Mouse (Mus musculus) kidney, embryonic 14.5 days (tissue): Measurements from ENCODE around the gene Lilrb4a. TPM values are rescaled to one million over a fixed set of nuclear protein-coding genes. Genes with fewer than 3 reads are reported as not detected.
"Not testable (repeated sequence)": the region's sequence is repeated elsewhere in the genome, so short reads cannot be mapped to it uniquely, and the experiment has no call there.

Experiments used
- ATAC-seq: fragments of 200-750 bp; cut with Nextera tagmentation; 2 replicates; pipeline ENCODE4 v1.8.0; 2017; ENCODE audit warnings: moderate number of reproducible peaks, mild to moderate bottlenecking, moderate TSS enrichment, moderate library complexity; ENCODE audit not compliant: low FRiP score, low TSS enrichment
- H3K27ac ChIP-seq: fragments of 300-500 bp; sonication (generic); 2 replicates; pipeline ENCODE4 v1.5.1; 2014; ENCODE audit warnings: low read depth, mild to moderate bottlenecking, low read length, moderate library complexity, mixed read lengths
- H3K27me3 ChIP-seq: fragments of 300-500 bp; sonication (generic); 2 replicates; pipeline ENCODE4 v1.6.1; 2014; ENCODE audit warnings: mild to moderate bottlenecking, low read length; ENCODE audit not compliant: control insufficient read depth, insufficient read depth
- H3K36me3 ChIP-seq: fragments of 300-500 bp; sonication (generic); 2 replicates; pipeline ENCODE4 v1.6.1; 2014; ENCODE audit warnings: low read length, mixed read lengths; ENCODE audit not compliant: control insufficient read depth, insufficient read depth
- H3K4me1 ChIP-seq: fragments of 300-500 bp; sonication (generic); 2 replicates; pipeline ENCODE4 v1.6.1; 2014; ENCODE audit warnings: low read length, mixed read lengths; ENCODE audit not compliant: control insufficient read depth, insufficient read depth
- H3K4me2 ChIP-seq: fragments of 300-500 bp; sonication (generic); replicated peaks from 2 replicates; pipeline ENCODE4 v1.6.1; 2014; ENCODE audit warnings: low read depth, mild to moderate bottlenecking, low read length
- H3K4me3 ChIP-seq: fragments of 300-500 bp; sonication (generic); 2 replicates; pipeline ENCODE4 v1.5.1; 2014; ENCODE audit warnings: mild to moderate bottlenecking, low read length
- H3K9ac ChIP-seq: fragments of 300-500 bp; sonication (generic); 2 replicates; pipeline ENCODE4 v1.6.1; 2014; ENCODE audit warnings: low read depth, mild to moderate bottlenecking, low read length, moderate library complexity
- H3K9me3 ChIP-seq: fragments of 300-500 bp; sonication (generic); 2 replicates; pipeline ENCODE4 v1.6.1; 2016; ENCODE audit warnings: low read length; ENCODE audit not compliant: control insufficient read depth
- WGBS: fragments of 180-500 bp; shearing (Covaris S2); extraction: QIAGEN DNeasy Blood & Tissue Kit; methylation state at CpG from one replicate; pipeline ENCODE4 v1.1.7; 2014; 5-methylcytosine and 5-hydroxymethylcytosine counted together
- polyA plus RNA-seq: library from polyadenylated mRNA; unstranded; fragments of >200 nt; fragmentation: Nextera tagmentation; extraction: Ambion mirVana; gene quantifications from 2 replicates; pipeline ENCODE4 v1.2.1, GENCODE M21; 2014

Lilrb4a gene
- polyA plus RNA-seq, result 1.2 and 2.7 TPM in 2 replicates

GRCm38 (mm10) chr10:51490691-51491090 lies at the start of gene Lilrb4a:
Lilrb4a (plus strand) TSS chr10:51490956.
- H3K9me3 ChIP-seq, H3K4me1 ChIP-seq, H3K36me3 ChIP-seq, H3K4me2 ChIP-seq, H3K4me3 ChIP-seq, H3K27me3 ChIP-seq, H3K27ac ChIP-seq, H3K9ac ChIP-seq, ATAC-seq: not testable (repeated sequence)
- WGBS, result no CpG with 5 or more reads among the region's 2 CpGs

DNA sequence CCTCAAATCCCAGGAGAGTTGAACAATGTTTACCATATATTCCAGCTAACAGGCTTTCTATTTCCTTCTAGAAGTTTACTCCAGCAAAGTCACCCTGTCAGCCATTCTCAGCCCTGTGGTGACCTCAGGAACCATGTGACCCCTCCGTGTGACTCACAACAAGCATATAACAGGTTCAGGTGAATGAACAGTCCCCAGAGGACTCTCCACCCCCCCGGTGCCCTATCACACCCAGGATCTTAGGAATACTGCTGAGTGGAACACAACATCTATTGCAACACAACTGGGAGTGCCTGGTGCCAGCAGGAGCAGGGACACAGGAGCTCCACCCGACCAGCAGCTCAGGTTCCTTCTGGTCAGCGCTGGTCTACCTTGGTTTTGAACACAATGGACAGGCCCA lies 39.1 kb upstream of the Lilrb4a start:
- Histone ChIP-seq H3K9ac (no peak overlapping the region), H3K4me1 (no peaks in the 10 kb centered on the region), H3K27me3 (no peaks in the 10 kb centered on the region), H3K4me3 (no peak overlapping the region), H3K27ac (no peak overlapping the region), H3K4me2 (no peak overlapping the region), H3K36me3 (no peaks in the 10 kb centered on the region), H3K9me3 (no peaks in the 10 kb centered on the region)
- ATAC-seq, result no peak
- WGBS, result 88% methylated on average over 4 of the region's 4 CpGs

DNA sequence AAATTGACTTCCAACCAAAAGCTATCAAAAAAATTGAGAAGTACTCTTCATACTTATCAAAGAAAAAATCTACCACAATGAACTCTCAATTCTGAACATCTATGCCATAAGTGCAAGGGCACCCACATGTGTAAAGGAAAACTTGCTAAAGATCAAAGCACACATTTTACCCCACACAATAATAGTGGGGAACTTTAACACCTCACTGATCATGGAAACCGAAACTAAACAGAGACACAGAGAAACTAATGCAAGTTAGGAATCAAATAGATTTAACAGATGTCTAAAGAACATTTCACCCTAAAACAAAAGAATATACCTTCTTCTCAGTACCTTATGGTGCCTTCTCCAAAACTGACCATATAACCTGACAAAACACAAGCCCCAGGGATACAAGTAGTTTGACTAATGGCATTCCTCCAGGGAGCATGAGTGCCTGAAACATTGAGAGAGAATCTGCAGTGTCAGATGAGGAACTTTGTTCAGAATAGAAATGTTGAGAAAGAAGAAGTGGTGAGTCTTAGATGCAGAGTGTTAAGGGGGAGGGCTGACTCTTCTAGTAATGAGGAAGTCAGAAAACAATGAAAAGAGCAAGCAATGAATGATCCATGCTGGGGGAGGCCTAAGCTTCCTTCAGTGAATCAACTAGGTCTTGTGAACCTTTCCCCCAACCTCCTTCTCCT lies 37.0 kb upstream of the Lilrb4a start:
- H3K9ac ChIP-seq, result no peak overlapping the region
- no peak for ATAC-seq
- no peak overlapping the region for H3K4me2 ChIP-seq
- 71% methylated on average over 1 of the region's 1 CpGs for WGBS
- no peaks in the 10 kb centered on the region for H3K27me3 ChIP-seq
- no peaks in the 10 kb centered on the region for H3K36me3 ChIP-seq
- no peak overlapping the region for H3K4me3 ChIP-seq
- H3K9me3 ChIP-seq, result no peaks in the 10 kb centered on the region
- H3K4me1 ChIP-seq, result no peaks in the 10 kb centered on the region
- no peak overlapping the region for H3K27ac ChIP-seq

GRCm38 (mm10) chr10:51454365-51454764 lies 36.4 kb upstream of the Lilrb4a start:
- ATAC-seq, result no peak
- 45% methylated on average over 1 of the region's 1 CpGs for WGBS
- Histone ChIP-seq H3K4me3 (no peak overlapping the region), H3K4me1 (no peaks in the 10 kb centered on the region), H3K36me3 (no peaks in the 10 kb centered on the region), H3K9ac (no peak overlapping the region), H3K27me3 (no peaks in the 10 kb centered on the region), H3K27ac (no peak overlapping the region), H3K9me3 (no peaks in the 10 kb centered on the region), H3K4me2 (no peak overlapping the region)

DNA sequence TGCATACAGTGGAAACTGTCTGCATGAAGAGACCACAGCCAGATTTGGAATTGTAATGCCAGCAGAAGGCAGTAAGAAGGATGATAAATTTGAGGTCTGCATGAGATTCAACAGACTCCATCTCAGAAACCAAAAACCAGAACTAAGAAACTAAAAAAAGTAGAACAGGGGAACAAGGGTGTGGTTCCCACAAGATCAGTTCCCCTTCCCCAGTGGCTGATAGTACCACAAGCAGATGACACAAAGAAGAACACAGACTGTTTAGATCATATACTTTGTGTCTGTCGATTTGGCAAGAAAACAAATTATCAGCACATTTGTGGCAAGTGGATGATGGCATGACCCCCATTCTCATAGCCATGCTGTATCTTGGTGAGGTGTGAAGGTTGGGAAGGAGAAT lies 35.0 kb upstream of the Lilrb4a start:
- Histone ChIP-seq H3K4me2 (no peak overlapping the region), H3K4me1 (no peaks in the 10 kb centered on the region), H3K27ac (no peak overlapping the region), H3K9me3 (no peaks in the 10 kb centered on the region), H3K27me3 (no peaks in the 10 kb centered on the region), H3K36me3 (no peaks in the 10 kb centered on the region), H3K4me3 (no peak overlapping the region), H3K9ac (no peak overlapping the region)
- ATAC-seq, result no peak
- WGBS, result 75% methylated on average over 1 of the region's 1 CpGs

DNA sequence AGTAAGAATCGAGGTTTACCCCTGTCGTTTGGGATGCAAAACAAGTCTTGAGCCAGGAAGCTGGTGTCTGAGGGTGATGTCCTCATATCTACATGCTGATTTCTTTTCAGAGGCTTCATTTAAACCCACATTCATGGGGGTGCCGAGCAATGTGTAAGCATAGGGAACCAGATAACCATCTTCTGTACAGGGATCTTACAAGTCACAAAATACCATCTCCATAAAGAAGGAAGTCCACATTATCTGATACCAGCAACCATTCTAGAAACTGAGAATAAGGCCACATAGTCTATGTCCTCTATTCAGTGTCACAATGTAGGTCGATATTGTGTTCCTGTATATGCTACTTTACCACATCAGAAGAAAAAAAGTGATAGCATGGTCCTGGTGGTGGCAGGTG lies 34.4 kb upstream of the Lilrb4a start:
- Histone ChIP-seq H3K9ac (no peak overlapping the region), H3K27ac (no peak overlapping the region), H3K4me3 (no peak overlapping the region), H3K27me3 (no peaks in the 10 kb centered on the region), H3K4me2 (no peak overlapping the region), H3K36me3 (no peaks in the 10 kb centered on the region), H3K4me1 (no peaks in the 10 kb centered on the region), H3K9me3 (no peaks in the 10 kb centered on the region)
- no peak for ATAC-seq
- 81% methylated on average over 4 of the region's 4 CpGs for WGBS

DNA sequence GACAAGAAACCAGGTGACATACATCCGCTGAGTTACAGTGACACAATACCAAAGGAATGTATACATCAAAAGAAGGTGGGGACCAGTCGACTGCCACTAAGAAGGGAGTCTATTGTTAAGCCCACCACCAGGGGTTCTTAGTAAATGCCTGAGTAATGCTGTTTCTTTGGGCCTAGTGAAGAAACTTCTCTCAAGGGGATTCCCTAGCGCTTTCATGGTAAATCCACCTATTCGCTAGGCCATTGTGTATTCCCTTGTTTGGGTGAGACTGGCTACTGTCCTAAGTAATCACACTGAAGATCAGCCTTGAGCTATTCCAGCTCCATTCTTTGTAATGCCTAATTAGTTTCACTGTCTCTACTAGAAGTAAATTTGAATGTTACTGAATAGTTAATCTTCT lies 27.0 kb upstream of the Lilrb4a start:
- H3K9ac ChIP-seq, H3K27ac ChIP-seq, H3K36me3 ChIP-seq, H3K9me3 ChIP-seq, ATAC-seq, H3K4me3 ChIP-seq, H3K4me1 ChIP-seq, H3K27me3 ChIP-seq, H3K4me2 ChIP-seq: not testable (repeated sequence)
- WGBS, result 57% methylated on average over 4 of the region's 4 CpGs

DNA sequence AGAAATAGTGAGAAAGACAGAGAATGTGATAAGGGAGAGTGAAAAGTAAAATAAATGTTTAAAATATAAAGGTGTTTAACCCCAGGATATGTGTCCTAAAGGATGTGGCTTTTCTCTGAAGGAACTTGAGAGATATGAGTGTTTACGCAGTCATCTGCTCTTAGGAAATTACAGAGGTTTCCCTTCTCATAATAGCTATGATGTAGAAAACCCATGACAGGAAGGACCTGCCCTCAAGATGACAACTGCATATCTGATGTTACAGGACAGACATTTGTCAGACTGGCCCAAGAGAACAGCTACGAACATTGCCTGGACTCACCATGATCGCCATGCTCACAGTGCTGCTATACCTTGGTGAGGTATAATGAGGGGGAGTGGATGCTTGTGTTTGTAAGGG lies 10.4 kb upstream of the Lilrb4a start, which contains the start of the genes Gm49339 and Lilr4b:
Gm49339 (plus strand) TSS at position 216 of the 400 bp plus-strand sequence.
Lilr4b (plus strand) TSS at position 236 of the 400 bp plus-strand sequence.
- not testable (repeated sequence) for H3K4me3 ChIP-seq, H3K36me3 ChIP-seq, H3K4me2 ChIP-seq, H3K27ac ChIP-seq, ATAC-seq, H3K4me1 ChIP-seq, H3K9me3 ChIP-seq, H3K9ac ChIP-seq, H3K27me3 ChIP-seq
- 93% methylated on average over 1 of the region's 3 CpGs for WGBS

DNA sequence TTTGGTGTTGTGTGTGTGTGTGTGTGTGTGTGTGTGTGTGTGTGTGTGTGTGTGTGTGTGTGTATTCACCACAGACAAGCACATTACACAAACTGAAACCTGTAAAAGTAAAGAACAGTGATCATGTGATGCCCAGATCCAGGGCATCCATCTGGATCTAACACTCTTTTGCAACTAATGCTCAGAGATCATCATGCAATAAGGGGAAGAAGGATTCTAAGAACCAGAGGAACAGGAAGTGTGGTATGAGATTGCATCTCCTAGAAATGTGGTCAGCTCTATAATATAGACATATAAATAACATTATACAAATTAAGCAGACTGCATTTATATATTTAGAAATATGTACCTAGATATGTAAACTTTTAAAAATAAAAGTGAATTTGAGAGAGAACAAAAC lies 29.3 kb downstream of the Lilrb4a start:
- Histone ChIP-seq H3K4me3 (no peak overlapping the region), H3K27ac (no peak overlapping the region), H3K9ac (no peak overlapping the region), H3K27me3 (no peaks in the 10 kb centered on the region), H3K36me3 (no peaks in the 10 kb centered on the region), H3K4me2 (no peak overlapping the region), H3K9me3 (no peaks in the 10 kb centered on the region), H3K4me1 (no peaks in the 10 kb centered on the region)
- no peak for ATAC-seq
